Mouse (Mus musculus): ENCODE measurements around the gene Auts2.

GRCm38 (mm10) chr5:132314300-132314699 lies 228.8 kb downstream of the Auts2 start:
- TF ChIP-seq CTCF (IDR thresholded peaks at IDR 0.05; ENCODE audit: low read depth) (no peak), EP300 (IDR thresholded peaks at IDR 0.05; ENCODE audit: low read depth) (no peak)
